Mouse (Mus musculus): Measurements from ENCODE around the gene Adcy1.

- TF ChIP-seq CTCF (IDR thresholded peaks at IDR 0.05; ENCODE audit: borderline replicate concordance, control insufficient read depth, extremely low read depth, insufficient read depth, low read length, poor library complexity) (no peak), POLR2A (IDR thresholded peaks at IDR 0.05; ENCODE audit: control insufficient read depth, extremely low read depth, insufficient read depth, low read length, poor library complexity) (no peak)
Observed at GRCm38 (mm10) chr11:7142725-7143124, 79.4 kb downstream of the Adcy1 start.

All from thymus, adult 2 months (tissue).